Mouse (Mus musculus) erythroblast, adult 5-6 weeks (primary cell): Measurements from ENCODE around the gene Eomes. TPM values are rescaled to one million over a fixed set of nuclear protein-coding genes. Genes with fewer than 3 reads are reported as not detected.

Experiments
- ATAC-seq: replicated peaks from 2 replicates; pipeline ENCODE4 v1.8.0; 2016; ENCODE audit warnings: moderate number of reproducible peaks, mild to moderate bottlenecking, moderate TSS enrichment, inconsistent platforms; ENCODE audit not compliant: poor library complexity, low FRiP score, severe bottlenecking
- total RNA-seq, 2 experiments: library from RNA; stranded (forward) in 1 of 2; stranded (reverse) in 1 of 2; fragments of 150-400 nt in 1 of 2; fragments of 200-764, 138-1000 nt in 1 of 2; gene quantifications; 2 replicates each; pipeline versions ENCODE4 v1.2.3 to v1.2.4; 2015 to 2017; ENCODE audit warnings: low replicate concordance in 2 of 2

Eomes gene
- total RNA-seq, 2 experiments from 2014 or later: not detected

DNA sequence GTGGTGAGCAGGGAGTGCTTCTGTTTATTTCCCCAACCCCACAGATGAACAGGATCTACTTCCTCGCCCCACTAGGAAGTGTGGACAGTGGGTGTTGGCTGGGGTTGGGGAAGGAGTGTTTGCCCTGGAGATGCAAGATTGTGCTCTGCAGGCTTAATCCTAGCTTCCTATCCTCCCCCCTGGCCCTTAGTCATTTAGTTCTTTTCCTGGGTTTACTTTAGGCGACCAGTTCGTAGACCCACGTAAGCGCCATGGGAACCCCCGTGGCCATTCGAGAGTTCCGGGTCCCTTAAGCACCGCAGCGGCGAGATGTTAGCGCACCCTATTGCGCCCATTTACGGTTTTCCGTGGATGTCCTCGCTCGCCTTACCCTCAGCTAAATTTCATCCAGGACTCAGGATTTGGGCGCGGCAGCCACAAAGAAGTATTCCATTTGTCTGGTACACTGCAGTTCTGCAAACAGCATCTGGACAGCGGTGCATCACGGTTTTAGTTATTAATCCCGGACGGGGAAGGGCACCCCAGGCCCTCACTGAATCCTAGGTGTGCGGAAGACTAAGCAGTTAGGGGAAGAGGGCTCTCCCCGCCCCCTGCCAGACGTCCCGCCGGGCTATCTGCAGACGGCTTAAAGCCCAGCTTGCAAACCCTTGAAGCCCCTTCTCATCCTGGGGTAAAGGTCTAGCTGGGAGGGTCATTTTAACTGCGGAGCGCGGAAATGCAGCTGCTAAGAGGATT lies 8.5 kb downstream of the Eomes start:
- no peak for ATAC-seq

- ATAC-seq: no peak
These were observed 9.0 kb downstream of the Eomes start for GRCm38 (mm10) chr9:118487096-118487395.

GRCm38 (mm10) chr9:118487636-118488035 lies 9.6 kb downstream of the Eomes start:
- ATAC-seq: no peak

DNA sequence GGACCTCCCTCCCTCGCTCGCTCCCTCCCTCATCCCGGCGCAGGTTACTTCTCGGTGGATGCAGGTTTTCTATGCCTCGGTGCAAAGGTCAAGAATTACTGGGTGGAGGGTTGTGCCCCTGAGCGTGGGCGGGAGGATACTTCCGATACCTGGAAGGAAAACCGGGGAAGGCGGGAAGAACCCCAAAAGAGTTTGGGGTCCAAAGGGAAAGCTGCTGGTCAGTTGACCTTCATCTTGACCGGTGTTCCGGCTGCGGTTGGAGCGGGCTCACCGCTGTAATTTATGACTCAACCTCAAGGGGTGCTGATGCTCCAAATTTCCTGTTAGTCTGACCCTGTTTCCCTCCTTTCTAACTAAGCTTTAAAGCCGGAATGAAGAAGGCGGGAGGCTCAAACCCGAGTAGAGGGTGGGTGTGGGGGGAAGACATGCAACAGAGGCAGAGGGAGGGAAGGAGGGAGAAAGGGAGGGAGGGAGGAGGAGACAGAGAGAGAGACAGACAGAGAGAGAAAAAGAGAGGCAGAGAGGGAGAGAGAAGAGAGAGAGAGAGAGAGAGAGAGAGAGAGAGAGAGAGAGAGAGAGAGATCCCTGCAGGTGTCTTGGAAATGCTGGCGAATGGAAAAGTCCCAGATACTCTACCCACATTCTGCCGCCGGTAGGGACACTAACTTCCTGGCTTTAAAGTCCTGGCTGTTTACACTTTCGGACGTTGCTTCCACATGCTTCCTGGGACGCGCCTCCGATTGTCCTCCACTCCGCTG lies 10.3 kb downstream of the Eomes start:
- ATAC-seq: no peak

- ATAC-seq: no peak
These were observed 11.0 kb downstream of the Eomes start for GRCm38 (mm10) chr9:118488896-118489578.

GRCm38 (mm10) chr9:118489579-118490019 lies 11.6 kb downstream of the Eomes start:
- ATAC-seq: 0 out of 2 replicates have a peak, but pooled peaks have one; percentile 62

DNA sequence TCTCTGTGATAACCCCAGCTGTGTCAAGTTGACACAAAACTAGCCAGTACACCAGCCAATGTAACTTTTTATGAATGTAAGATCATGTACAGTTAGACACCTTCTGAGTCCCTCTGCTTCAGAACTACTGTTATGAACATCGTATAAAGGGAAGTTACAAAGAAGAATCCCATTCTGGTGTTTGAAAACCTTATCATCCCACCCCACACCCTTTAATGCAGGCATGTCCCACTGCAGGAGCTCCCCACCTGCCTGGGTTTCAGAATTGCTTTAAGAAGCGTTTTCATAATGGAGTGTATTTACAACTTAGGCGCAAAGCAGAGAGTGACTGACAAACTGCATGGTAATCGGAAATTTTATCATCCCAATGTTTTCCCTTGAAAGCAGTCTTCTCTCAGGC lies 13.2 kb downstream of the Eomes start:
- ATAC-seq: no peak

DNA sequence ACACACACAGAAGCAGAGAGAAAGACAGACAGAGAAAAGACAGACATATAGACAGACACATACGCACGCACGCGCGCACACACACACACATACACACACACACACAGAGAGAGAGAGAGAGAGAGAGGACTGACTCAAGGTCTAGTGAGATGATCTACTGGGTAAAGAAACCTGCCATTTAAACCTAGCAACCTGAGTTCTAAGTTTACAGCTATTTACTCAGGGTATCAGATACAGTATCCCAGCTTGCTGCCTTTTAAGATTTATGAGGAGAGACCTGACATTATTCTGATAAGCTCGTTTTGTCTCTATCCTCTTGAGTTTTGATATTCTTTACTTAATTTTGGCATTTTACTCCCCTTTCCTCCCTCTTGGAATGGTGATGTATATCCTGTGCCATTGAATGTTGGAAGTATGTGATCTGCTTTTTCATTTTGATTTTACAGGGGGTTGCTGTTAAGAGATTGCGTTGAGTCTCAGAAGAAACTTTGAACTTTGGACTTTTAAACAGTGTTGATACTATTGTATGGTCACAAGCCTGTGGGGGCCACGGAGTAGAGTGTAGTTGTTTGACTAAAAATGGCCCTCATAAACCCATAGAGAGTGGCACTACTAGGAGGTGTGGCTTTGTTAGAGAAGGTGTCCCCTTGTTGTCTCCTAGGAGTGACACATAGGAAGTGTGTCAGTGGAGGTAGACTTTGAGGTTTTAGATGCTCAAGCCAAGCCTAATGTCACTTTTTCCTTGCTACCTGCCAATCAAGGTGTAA lies 15.1 kb downstream of the Eomes start:
- no peak for ATAC-seq

DNA sequence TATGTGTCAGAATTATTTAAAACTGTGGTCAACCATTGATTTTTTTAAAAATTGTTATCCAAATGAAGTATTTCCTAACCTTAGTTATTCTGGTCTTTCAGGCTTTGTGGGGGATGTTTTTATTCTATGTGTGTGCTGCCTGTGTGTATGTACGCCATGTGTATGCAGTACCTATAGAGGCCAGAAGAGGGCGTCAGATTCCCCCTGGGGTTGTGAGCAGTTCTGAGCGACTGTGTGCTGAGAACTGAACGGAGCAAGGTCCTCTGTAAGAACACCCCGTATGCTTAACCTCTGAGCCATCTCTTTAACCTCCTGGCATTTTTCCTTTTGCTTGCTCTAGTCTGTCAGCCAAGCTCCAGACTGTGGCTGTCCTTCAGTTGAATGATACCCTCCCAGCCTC lies 16.1 kb downstream of the Eomes start:
- no peak for ATAC-seq

- ATAC-seq: no peak
These were observed 17.9 kb downstream of the Eomes start for GRCm38 (mm10) chr9:118495933-118496332.

- ATAC-seq: no peak
These were observed 18.9 kb downstream of the Eomes start for GRCm38 (mm10) chr9:118496952-118497351.

GRCm38 (mm10) chr9:118498061-118498460 lies 20.0 kb downstream of the Eomes start:
- ATAC-seq: no peak

GRCm38 (mm10) chr9:118500963-118501362 lies 23.0 kb downstream of the Eomes start:
- ATAC-seq: no peak

DNA sequence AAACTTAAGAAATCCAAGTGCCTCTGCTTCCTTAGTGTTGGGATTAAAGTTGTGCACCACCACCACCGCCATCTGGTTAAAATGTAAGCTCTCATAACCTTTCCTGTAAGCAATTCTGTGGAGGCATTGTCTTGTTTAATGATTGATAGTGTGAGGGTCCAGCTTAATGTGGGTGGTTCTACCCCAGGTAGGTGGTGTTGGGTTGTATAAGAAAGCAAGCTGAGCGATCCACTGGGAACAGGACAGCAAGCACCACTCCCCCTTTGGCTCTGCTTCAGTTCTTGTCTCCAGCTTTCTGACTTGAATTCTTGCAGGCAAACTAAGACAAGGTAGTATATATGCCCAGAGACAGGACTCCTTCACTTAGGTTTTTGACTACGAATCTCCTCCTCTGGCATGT lies 26.6 kb downstream of the Eomes start:
- no peak for ATAC-seq

DNA sequence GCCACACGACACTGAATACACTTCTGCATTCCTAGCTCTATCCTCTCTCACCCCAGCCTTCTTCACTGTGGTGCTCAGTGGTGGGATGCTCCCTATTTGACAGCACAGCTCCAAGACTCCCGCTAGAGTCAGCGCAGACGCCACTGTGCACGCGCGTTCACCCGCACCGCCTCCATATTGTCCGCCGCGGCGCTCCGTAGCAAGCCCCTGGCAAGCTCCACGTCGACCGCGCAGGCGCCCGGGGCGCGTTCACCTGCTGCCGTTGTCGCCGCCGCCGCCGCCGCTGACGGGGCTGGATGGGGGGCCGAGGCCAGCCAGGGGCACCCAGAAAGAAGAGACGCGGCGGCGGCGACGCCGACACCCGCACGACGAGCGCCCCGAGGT lies 28.0 kb downstream of the Eomes start, which contains the start of gene Golga4:
Gene Golga4, plus strand, starts transcription at position 248 of the 384 bp plus-strand sequence.
- peak; percentile 80 for ATAC-seq

DNA sequence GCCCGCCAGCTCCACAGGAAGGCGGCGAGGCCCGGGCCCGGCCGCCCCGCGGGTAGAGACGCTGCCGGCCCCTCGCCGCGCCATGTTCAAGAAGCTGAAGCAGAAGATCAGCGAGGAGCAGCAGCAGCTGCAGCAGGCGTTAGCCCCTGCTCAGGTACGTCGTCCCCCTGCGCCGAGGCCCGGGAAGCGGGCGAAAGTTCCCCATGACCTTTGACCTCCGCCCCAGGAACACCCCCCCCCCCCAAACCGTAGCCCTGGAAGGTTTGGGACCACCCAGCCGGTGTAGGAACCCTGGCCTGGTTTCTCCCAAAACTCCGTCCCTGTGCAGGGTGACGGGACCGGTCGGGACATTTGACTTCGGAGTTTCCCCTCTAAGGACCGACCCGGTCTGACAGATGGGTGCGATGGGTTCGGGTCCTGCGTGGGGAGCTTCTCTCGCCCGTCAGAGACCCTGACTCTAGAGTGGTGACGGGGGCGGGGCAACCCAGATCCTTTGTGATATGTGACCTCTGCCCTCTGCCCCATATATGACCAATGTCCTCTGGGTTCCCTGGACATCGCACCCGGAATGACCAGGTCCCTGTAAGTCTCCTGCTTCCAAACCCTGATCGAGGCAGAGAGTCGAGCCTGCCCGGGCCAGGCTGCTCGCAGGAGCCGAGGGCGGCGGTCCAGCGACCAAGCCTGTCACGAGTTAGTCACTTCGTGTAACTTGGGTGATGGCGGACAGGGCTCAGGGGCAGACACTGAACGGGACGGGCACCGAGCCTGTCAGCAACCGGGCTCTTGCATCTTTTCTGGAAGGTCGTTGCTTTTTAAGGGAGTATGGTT lies 28.6 kb downstream of the Eomes start:
- ATAC-seq: peak; percentile 43

- no peak for ATAC-seq
These were observed 29.5 kb downstream of the Eomes start for GRCm38 (mm10) chr9:118507552-118507951.

GRCm38 (mm10) chr9:118508601-118509000 lies 30.6 kb downstream of the Eomes start:
- ATAC-seq: no peak
